Mouse (Mus musculus): ENCODE measurements around the gene Stk32b. TPM values are rescaled to one million over a fixed set of nuclear protein-coding genes. Genes with fewer than 3 reads are reported as not detected.

Stk32b gene
- polyA plus RNA-seq, 1 experiment, result 0.88 TPM

- Histone ChIP-seq H3K4me3 (ENCODE audit: insufficient read depth, low read length) (no peak overlapping the region), H3K27ac (ENCODE audit: insufficient read depth, low read length) (no peak overlapping the region), H3K4me1 (ENCODE audit: control insufficient read depth, insufficient read depth, low read length) (no peaks in the 10 kb centered on the region)
- no peak for TF ChIP-seq CTCF (IDR thresholded peaks at IDR 0.05; ENCODE audit: extremely low read depth, insufficient read depth, low read length)
These were observed 24.2 kb downstream of the Stk32b start for GRCm38 (mm10) chr5:37692759-37693158.

DNA sequence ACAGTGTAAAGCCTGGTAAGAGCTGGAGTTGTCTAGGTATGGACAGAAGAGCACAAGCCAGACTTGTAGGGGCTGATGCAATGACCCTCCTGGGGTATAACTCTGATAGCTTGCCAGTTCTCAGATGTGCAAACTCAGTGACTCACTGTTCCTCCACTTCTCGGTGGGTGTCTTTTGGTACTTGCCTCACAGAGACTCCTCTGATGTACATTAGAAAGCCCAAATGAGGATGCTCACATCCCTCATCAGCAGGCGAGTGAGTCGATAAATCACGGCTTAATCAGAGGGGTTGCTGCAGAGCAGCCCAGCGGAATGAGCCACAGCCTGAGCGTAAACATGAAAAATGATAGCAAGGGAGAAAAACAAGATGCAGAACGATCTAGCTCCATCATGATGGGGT lies 46.2 kb downstream of the Stk32b start:
- TF ChIP-seq POLR2A (IDR thresholded peaks at IDR 0.05; ENCODE audit: extremely low read depth, insufficient read depth, low read length) (no peak), CTCF (IDR thresholded peaks at IDR 0.05; ENCODE audit: extremely low read depth, insufficient read depth, low read length) (no peak)
- H3K4me1 ChIP-seq (ENCODE audit: control insufficient read depth, insufficient read depth, low read length), result no peaks in the 10 kb centered on the region
- H3K4me3 ChIP-seq (ENCODE audit: insufficient read depth, low read length), result no peak overlapping the region
- H3K27ac ChIP-seq (ENCODE audit: insufficient read depth, low read length), result no peak overlapping the region

- TF ChIP-seq POLR2A (IDR thresholded peaks at IDR 0.05; ENCODE audit: extremely low read depth, insufficient read depth, low read length), result no peak
- TF ChIP-seq CTCF (IDR thresholded peaks at IDR 0.05; ENCODE audit: extremely low read depth, insufficient read depth, low read length), result no peak
- Histone ChIP-seq H3K27ac (ENCODE audit: insufficient read depth, low read length) (no peak overlapping the region), H3K4me1 (ENCODE audit: control insufficient read depth, insufficient read depth, low read length) (no peaks in the 10 kb centered on the region)
These were observed 52.0 kb downstream of the Stk32b start for GRCm38 (mm10) chr5:37664962-37665361.

DNA sequence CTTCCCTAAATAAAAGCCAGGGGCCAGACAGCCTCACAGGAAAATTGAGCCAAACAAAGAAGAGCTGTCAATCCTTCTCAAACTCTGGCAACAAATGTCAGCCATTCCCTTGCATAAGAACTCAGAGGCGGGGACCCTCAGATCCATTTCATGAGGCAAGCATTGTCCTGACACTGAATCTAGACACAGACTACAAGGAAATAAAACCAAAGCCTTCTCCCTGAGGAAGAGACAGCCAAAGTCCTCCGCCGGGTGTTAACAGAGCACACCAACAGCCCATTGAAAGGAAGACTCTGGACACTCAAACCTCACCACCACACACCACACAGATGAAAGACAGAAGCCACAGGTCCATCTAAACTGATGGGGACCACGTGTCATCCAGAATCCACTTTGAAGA lies 57.8 kb downstream of the Stk32b start:
- Histone ChIP-seq H3K4me3 (ENCODE audit: insufficient read depth, low read length) (no peak overlapping the region), H3K4me1 (ENCODE audit: control insufficient read depth, insufficient read depth, low read length) (no peaks in the 10 kb centered on the region), H3K27ac (ENCODE audit: insufficient read depth, low read length) (no peak overlapping the region)
- TF ChIP-seq POLR2A (IDR thresholded peaks at IDR 0.05; ENCODE audit: extremely low read depth, insufficient read depth, low read length) (no peak), CTCF (IDR thresholded peaks at IDR 0.05; ENCODE audit: extremely low read depth, insufficient read depth, low read length) (no peak)

More at GRCm38 (mm10) chr5:37664962-37665361, 52.0 kb downstream of the Stk32b start:
- no peak overlapping the region for H3K4me3 ChIP-seq (ENCODE audit: insufficient read depth, low read length)

DNA sequence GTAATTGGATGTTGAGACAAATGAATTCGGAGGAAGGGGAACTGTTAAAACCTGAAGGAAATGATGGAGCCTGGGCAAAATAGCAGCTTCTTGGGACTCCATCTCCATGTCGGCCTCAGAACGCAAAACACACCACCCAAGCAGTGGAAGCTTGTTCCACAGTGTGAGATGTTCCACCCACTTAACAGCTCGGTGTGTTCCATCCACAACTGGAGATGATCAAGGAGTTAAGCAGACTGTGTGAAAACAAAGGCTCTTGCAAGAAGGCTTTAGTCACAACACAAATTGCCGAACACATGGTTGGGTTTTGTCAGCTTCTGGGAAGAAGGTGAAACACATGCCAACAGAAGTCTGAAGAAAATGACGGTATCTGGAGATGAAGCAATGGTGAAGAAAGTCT lies 59.2 kb downstream of the Stk32b start:
- H3K27ac ChIP-seq (ENCODE audit: insufficient read depth, low read length), result no peak overlapping the region
- H3K4me3 ChIP-seq (ENCODE audit: insufficient read depth, low read length), result no peak overlapping the region
- H3K4me1 ChIP-seq (ENCODE audit: control insufficient read depth, insufficient read depth, low read length), result no peaks in the 10 kb centered on the region
- TF ChIP-seq POLR2A (IDR thresholded peaks at IDR 0.05; ENCODE audit: extremely low read depth, insufficient read depth, low read length) (no peak), CTCF (IDR thresholded peaks at IDR 0.05; ENCODE audit: extremely low read depth, insufficient read depth, low read length) (no peak)

DNA sequence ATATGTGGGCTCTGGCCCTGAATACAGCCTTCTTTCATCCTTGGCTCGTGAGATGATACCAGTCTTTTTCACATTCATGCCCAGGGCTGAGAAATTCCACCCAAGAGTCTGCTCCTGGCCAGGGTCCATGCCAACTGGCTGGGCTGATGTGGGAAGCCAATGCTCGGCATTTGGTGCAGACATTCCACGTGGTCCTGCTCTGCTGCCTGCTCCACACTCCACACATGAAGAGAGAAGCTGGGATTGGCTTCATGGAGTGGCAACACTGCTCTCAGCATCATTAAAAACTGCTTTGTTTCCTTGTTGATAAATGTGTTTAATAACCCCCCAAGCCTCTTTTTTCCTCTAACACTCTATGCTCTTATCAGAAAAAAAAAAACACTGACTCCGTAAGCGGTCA lies 61.8 kb downstream of the Stk32b start:
- TF ChIP-seq CTCF (IDR thresholded peaks at IDR 0.05; ENCODE audit: extremely low read depth, insufficient read depth, low read length), result no peak
- TF ChIP-seq POLR2A (IDR thresholded peaks at IDR 0.05; ENCODE audit: extremely low read depth, insufficient read depth, low read length), result no peak
- no peaks in the 10 kb centered on the region for H3K4me1 ChIP-seq (ENCODE audit: control insufficient read depth, insufficient read depth, low read length)
- no peak overlapping the region for H3K27ac ChIP-seq (ENCODE audit: insufficient read depth, low read length)
- no peak overlapping the region for H3K4me3 ChIP-seq (ENCODE audit: insufficient read depth, low read length)

DNA sequence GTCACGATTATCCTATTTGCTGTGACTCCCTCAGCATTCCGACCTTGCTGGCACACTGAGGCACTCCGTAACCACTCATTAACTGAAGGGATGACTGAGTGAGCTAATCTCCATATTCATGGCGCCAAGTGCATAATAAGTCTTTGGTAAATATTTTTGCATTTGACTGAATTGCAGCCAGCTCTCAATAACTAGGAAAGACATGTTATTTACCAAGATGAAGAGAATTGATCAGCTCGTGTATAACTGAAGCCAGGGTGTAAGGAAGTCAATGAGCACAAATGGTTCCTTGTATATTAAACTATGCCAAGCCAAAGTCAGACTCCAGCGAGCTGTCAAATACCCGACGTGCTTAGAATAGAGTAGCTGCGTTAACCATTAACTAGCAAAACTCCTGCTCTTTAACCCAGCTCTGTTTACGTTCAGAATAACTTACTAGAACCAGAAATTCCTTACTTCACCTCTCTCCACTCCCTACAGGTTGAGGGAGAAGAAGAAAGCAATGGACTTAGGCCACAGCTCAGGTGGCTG lies 66.2 kb downstream of the Stk32b start:
- H3K4me3 ChIP-seq (ENCODE audit: insufficient read depth, low read length), result no peak overlapping the region
- no peak overlapping the region for H3K27ac ChIP-seq (ENCODE audit: insufficient read depth, low read length)
- H3K4me1 ChIP-seq (ENCODE audit: control insufficient read depth, insufficient read depth, low read length), result no peaks in the 10 kb centered on the region
- TF ChIP-seq POLR2A (IDR thresholded peaks at IDR 0.05; ENCODE audit: extremely low read depth, insufficient read depth, low read length) (no peak), CTCF (IDR thresholded peaks at IDR 0.05; ENCODE audit: extremely low read depth, insufficient read depth, low read length) (no peak)

DNA sequence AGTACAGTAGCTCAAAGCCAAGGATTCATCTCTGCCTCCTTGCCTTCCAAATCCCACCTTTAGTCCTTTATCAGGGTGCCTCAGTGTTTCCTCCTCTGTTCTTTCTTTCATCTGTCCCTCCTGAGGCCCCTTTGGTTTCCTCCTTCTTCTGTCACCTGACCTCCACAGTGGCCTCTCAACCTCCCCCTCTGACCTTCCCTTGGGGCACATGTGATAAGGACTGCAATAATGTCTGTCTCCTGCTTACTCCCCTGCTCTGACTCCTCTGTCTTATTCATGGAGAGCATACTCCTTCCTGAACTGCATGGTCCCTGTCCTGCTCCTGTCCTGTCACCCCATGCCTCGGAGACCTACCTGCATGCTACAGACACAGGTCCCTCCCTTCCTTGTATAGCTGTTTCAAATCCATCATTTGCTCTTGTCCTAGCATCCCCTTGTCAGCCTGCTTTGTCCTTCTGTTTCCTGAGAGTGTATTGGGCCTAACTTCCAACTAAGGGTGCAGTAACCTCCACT lies 66.8 kb downstream of the Stk32b start:
- no peak overlapping the region for H3K27ac ChIP-seq (ENCODE audit: insufficient read depth, low read length)
- H3K4me3 ChIP-seq (ENCODE audit: insufficient read depth, low read length), result no peak overlapping the region
- no peak for TF ChIP-seq POLR2A (IDR thresholded peaks at IDR 0.05; ENCODE audit: extremely low read depth, insufficient read depth, low read length)
- TF ChIP-seq CTCF (IDR thresholded peaks at IDR 0.05; ENCODE audit: extremely low read depth, insufficient read depth, low read length), result no peak
- no peaks in the 10 kb centered on the region for H3K4me1 ChIP-seq (ENCODE audit: control insufficient read depth, insufficient read depth, low read length)

GRCm38 (mm10) chr5:37644082-37644481 lies 72.9 kb downstream of the Stk32b start:
- Histone ChIP-seq H3K27ac (ENCODE audit: insufficient read depth, low read length) (no peak overlapping the region), H3K4me1 (ENCODE audit: control insufficient read depth, insufficient read depth, low read length) (no peaks in the 10 kb centered on the region), H3K4me3 (ENCODE audit: insufficient read depth, low read length) (no peak overlapping the region)
- TF ChIP-seq CTCF (IDR thresholded peaks at IDR 0.05; ENCODE audit: extremely low read depth, insufficient read depth, low read length), result no peak
- TF ChIP-seq POLR2A (IDR thresholded peaks at IDR 0.05; ENCODE audit: extremely low read depth, insufficient read depth, low read length), result no peak

DNA sequence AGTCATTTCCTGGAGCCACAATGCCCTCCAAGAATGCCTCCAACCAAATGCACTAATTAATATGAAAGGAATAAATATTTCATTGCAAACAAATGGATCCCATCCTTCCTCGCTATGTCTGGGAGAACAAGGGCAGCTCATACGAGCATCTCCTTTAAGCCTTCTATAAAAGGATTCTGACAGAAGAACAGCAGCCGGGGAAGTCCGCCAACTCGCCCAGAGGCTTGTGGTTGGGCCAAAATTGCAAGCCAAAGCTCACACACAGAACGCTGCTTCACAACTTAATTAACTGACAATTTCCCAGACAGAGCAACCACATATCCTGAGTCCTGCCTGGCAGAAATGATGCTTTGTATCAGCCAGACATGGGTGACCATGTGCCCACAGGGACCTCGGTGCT lies 74.5 kb downstream of the Stk32b start:
- TF ChIP-seq CTCF (IDR thresholded peaks at IDR 0.05; ENCODE audit: extremely low read depth, insufficient read depth, low read length) (no peak), POLR2A (IDR thresholded peaks at IDR 0.05; ENCODE audit: extremely low read depth, insufficient read depth, low read length) (no peak)
- no peak overlapping the region for H3K4me3 ChIP-seq (ENCODE audit: insufficient read depth, low read length)
- H3K27ac ChIP-seq (ENCODE audit: insufficient read depth, low read length), result no peak overlapping the region
- no peaks in the 10 kb centered on the region for H3K4me1 ChIP-seq (ENCODE audit: control insufficient read depth, insufficient read depth, low read length)

All from cortical plate, adult 2 months (tissue).